Mouse (Mus musculus): Measurements from ENCODE around the gene Myo6. TPM values are rescaled to one million over a fixed set of nuclear protein-coding genes. Genes with fewer than 3 reads are reported as not detected.

Gene Myo6
- total RNA-seq, 1 experiment from 2014 or later = 19.1 TPM

DNA sequence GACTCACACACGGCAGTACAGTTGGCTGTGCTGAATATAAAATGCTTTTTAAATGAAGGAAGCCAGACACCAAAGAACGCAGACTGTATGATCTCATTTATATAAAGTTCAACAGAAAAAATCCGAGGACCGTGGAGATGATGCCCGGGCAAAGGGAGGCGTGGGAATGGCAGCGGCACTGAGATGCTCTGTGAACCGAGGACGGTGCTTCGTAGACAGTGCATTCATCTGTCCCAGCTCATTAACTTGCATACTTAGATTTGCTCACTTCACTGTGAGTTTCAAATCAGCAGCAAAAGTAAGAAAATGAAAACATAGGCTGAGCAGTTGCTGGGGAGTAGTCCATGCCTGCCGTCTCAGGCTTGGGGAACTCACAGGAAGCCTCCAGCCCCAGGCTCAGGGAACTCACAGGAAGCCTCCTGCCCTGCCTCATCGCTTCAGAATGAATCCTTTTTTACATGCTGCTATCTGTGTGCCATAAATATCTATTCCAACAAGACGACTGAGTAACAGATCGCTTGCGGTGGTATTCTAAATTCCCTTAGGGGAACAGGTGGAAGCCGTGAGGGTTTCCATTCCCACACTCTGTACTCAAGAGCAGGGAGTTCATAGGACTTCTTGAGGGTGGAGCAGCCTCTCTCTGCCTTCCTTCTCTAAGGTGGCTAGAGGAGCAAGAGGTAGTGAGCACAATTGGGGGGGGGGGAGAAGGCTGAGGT, 52.1 kb downstream of the Myo6 start:
- ATAC-seq (replicated peaks; ENCODE audit: insufficient number of reproducible peaks, low FRiP score, low TSS enrichment, poor library complexity, severe bottlenecking) = no peak

DNA sequence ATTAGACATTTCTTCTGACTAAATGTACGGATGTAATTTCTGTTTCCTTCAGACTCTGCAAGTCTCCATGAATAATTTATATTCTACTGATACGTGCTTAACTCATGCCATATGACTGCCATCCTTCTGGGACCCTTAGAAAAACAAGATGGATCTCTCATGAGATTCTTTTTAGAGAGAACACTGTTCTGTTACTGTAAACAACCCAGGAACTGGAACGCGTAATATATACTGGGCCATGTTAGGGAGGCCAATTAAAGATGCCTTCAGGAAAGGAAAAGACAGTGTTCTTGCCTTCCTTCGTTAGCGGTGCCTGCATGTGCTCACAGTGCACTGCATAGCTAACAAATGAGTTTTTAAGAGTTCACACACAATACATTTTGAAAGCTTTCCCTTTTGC, 53.9 kb downstream of the Myo6 start:
- no peak for ATAC-seq (replicated peaks; ENCODE audit: insufficient number of reproducible peaks, low FRiP score, low TSS enrichment, poor library complexity, severe bottlenecking)

DNA sequence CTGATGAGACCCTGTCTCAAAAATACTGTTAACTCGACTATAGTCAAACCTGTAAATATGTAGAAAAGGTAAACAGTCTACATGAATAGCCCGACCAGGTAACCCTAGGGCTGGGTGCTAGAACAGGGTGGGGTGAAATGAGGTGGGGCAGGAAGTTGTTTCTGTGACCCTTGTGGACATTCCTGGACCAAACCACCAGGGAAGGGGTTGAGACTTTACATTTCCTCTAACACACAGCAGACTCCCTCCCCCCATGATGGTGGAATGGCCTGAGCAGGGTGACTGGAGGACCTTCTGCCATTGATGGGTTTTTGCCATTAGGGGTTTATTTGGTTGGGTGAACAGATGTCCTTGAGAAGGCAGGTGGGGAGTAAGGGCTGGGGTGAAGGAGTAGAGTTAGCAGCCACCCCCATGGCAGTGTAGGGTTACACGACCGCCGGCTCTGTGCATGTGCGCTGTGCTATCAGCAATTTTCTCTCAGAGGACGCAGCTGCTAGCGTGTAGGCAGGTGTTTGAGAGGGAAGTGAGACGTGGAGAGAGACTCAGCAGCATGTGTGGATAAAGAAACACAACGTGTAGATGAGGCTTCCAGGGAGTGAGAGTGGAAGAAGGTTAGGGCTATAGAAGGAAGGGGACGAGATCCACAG, 59.3 kb downstream of the Myo6 start:
- ATAC-seq (replicated peaks; ENCODE audit: insufficient number of reproducible peaks, low FRiP score, low TSS enrichment, poor library complexity, severe bottlenecking) = no peak

DNA sequence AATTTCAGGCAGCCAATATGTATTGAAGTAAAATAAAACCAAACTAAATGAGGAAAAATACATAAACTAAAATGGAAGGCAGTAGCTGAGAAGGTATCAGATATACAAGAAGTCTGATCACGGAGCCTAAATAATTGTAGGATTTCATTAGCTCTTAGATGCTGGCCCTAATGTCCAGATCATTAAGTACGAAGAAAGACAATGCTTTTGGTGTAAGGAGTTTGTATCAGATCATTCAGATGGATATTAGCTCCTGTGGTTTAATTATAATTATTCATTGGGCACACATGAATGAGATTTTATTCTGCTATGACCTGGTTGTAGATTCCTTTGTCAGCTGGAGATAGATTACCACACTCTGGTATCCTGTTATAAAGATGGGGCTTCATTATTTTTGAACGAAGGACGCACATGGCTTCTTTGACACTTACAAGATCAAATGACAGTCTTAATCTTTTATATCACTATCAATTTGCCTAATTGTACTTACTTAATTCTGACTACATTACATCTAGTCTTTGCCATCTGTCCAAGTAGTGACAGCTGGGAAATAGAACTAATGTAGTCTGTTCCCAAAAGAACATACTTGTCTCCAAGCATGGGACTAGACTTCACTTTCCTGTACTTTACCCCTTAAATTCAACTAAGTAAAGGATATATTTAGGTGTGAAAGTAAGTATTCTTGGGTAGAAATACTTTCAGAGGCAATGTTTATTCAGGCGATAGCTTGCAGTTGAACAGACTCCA, 61.9 kb downstream of the Myo6 start:
- ATAC-seq (replicated peaks; ENCODE audit: insufficient number of reproducible peaks, low FRiP score, low TSS enrichment, poor library complexity, severe bottlenecking) = no peak

DNA sequence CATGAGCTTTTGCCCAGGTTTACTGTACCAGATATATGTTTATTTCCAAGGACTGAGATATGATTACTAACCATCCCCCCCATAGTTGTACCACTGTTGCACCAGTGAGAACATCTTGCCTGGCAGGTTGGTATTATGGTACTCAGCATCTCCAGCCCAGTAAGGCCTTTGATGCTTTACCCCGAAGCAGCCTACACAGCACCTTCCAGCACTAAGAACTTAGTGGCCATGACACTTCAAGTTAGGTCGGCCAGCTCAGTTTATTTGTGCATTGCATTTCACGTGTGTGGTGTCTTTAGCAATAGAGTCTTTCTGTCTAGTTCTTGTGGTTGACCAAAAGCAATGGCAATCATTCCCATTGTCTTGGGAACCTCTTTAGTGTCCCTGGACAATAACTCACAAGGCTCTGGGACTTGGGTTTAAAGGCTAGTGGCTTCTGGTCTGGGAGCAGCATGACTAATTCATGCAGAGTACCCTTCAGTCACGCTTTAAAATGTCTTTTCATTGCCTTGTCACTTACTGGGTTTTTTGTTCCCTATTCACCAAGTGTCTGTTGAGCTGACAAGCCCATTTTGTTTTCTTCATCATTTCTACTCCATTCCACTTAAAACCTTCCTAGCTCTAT, 69.1 kb downstream of the Myo6 start:
- ATAC-seq (replicated peaks; ENCODE audit: insufficient number of reproducible peaks, low FRiP score, low TSS enrichment, poor library complexity, severe bottlenecking) = no peak

DNA sequence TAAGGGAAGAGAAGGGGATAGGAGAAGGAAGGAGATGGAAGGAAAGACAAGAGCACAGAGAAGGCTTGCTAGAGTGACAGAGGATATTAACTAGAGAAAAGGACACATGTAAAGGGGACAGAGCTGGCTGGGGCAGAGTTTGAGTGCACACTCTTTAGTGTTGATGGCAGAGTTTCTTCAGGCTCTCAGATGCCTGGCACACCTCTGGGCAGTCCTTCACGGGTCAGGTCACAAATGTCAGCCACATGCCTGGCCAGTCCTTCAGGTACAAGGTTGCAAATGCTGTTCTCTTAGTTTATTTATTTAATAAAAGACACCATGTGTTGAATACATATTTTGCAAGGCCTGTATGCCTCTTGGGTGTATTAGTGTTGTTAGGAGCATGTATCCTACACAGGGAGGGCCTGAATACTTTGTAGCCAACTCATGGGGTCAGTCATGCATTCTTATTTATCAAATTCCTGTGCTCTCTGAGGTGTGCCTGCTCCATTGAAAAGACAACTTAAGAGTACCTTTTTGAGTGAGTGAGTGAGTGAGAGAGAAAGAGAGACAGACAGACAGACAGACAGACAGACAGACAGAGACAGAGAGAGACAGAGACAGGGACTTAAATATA, 72.5 kb downstream of the Myo6 start:
- no peak for ATAC-seq (replicated peaks; ENCODE audit: insufficient number of reproducible peaks, low FRiP score, low TSS enrichment, poor library complexity, severe bottlenecking)

DNA sequence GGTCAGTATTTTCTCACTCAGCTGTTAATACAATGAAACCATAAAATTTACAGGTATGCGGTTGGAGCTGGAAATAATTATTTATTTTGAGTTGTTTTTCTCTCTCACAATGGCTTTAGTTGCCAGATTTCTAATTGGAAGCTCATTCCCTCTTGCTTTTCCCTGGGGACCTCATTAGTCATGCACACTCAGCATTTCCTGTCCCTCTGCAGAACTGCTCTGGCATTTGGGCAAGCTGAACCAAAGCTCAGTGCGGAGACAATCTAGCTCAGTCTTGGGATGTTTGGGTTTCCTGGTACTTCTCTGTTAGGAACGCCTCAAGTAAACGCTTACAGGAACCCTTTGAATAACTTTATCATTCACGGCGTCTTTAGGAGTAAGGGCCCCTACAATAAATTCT, 76.9 kb downstream of the Myo6 start:
- ATAC-seq (replicated peaks; ENCODE audit: insufficient number of reproducible peaks, low FRiP score, low TSS enrichment, poor library complexity, severe bottlenecking) = no peak

DNA sequence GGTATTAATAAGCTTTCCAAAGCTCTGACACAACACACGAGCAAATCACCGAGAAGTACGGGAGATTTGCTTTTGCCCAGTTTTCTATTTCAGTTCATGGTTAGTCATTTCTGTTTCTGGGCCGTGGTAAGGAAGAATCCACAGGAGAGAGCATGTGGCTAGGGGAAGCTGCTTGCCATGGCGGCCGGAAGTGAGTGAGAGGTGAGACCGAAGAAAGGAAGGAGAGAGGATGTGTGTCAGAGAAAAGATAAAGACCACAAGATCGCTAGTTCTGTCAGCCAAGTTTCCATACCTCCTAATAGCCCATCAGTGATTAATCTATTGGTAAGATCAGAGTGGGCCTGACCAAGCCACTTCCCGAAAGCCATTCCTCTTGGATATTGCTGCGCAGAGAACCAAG, 87.3 kb downstream of the Myo6 start:
- no peak for ATAC-seq (replicated peaks; ENCODE audit: insufficient number of reproducible peaks, low FRiP score, low TSS enrichment, poor library complexity, severe bottlenecking)

DNA sequence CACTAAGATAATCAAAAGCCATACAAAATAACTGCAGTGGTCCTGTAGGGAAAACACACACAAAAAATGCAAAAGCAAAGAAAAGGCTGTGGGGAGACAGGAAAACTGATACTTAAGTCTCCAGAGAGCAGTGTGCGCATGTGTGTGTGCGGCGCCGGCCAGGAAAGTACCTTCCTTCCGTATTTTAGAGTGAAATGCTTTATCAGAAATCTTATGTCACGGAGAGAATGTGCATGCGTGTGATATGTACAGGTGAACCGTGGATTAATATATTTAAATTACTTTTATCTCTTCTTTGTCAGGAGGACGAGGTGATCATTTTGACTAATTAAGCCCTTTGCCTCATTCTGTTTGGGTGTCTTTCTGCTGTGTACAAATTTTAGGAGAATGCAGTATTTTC, 88.4 kb downstream of the Myo6 start:
- no peak for ATAC-seq (replicated peaks; ENCODE audit: insufficient number of reproducible peaks, low FRiP score, low TSS enrichment, poor library complexity, severe bottlenecking)

DNA sequence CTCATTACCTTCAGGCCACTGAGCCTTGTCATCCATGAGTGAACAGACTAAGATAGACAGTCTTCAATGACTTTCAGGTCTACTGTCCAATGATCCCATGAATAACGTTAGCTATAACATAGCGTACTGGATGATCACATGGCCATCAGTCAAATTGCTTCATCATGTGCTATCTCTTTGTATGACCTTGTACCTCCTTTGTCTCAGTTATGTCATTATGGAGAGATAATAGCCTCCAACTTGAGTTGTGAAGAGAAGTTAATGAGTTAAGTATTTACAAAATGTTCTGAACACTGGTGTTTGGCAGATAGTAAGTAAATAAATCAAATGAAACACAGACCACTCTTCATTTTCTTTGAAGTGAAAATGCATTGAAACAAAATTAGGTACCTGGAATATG, 91.7 kb downstream of the Myo6 start:
- no peak for ATAC-seq (replicated peaks; ENCODE audit: insufficient number of reproducible peaks, low FRiP score, low TSS enrichment, poor library complexity, severe bottlenecking)

DNA sequence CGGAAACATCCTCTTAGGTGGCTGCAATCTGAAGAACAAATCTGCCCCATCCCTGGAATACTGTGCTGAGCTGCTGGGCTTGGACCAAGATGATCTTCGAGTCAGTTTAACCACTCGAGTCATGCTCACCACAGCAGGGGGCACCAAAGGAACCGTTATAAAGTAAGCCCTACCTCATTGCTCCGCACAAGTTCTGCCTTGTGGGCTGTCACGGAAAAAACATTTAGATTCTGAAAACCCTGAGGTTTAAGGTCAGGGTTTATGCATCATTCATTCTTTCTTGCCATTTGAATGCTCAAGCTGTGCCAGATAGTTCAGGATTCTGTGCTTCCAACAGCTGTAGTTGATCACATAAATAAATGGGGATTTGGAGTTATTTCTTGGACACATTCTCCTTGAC, 93.6 kb downstream of the Myo6 start:
- no peak for ATAC-seq (replicated peaks; ENCODE audit: insufficient number of reproducible peaks, low FRiP score, low TSS enrichment, poor library complexity, severe bottlenecking)

DNA sequence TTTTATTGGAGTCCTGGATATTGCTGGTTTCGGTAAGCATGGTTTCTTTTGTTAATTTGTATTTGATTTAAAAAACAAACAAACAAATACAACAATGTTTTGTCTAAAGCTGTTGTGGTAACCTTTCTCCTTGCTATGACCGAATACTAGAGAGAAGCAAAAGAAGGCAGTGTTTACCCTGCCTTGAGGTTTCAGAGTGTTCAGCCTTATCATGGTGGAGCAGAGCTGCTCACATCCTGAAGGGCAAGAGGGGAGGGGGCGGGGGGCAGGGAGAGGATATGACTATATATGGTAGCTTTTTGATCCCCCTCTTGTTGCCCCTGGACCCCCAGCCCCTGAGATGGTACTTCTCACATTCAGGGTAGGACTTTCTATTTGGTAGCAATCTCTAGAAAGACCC, 96.1 kb downstream of the Myo6 start:
- no peak for ATAC-seq (replicated peaks; ENCODE audit: insufficient number of reproducible peaks, low FRiP score, low TSS enrichment, poor library complexity, severe bottlenecking)

DNA sequence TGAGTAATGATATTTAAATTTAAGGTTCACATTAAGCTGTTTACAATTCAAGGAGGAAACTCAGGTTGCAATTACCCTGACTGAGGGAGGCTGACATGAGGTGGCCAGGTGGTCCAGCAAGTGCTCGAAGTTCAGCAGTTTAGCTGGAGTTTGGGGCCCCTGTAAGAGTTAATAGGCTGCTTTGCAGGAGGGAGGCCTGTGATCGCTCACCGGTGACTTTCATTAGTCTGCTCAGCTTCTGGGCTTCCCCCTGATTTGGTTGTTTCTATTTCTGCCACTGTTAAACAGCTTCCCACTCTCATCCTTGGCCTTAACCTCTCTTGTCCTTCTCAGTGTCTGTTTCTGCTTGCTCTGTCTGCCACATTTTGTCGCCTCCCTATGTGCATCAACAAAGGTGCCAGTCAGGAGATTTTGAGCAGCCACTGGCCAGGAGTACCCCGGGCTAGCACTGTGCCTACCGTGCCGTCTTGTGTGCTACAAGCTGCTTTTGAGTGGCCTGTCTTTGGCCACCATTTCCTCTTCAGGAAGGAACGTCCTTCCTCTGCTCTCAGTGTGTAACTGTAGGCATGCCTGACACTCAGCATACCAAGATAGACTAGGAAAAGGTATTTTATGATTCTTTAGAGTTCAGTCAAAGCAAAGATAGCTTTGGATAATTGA, 97.7 kb downstream of the Myo6 start:
- ATAC-seq (replicated peaks; ENCODE audit: insufficient number of reproducible peaks, low FRiP score, low TSS enrichment, poor library complexity, severe bottlenecking) = no peak

DNA sequence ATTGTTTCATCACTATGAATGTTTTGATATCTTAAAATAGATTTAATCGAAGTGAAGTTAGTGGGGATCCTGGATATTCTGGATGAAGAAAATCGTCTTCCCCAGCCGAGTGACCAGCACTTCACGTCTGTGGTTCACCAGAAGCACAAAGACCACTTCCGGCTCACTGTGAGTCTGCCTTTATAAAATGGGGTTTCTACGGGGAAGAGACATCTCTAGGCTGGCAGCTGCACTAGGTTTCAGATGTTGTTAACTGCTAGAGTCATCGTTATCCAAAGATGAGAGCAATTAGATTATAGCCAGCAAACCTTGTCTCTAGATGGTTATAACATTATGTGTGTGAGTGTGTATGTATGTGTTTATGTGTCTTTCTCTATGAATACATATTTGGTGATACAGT, 101.3 kb downstream of the Myo6 start:
- no peak for ATAC-seq (replicated peaks; ENCODE audit: insufficient number of reproducible peaks, low FRiP score, low TSS enrichment, poor library complexity, severe bottlenecking)

DNA sequence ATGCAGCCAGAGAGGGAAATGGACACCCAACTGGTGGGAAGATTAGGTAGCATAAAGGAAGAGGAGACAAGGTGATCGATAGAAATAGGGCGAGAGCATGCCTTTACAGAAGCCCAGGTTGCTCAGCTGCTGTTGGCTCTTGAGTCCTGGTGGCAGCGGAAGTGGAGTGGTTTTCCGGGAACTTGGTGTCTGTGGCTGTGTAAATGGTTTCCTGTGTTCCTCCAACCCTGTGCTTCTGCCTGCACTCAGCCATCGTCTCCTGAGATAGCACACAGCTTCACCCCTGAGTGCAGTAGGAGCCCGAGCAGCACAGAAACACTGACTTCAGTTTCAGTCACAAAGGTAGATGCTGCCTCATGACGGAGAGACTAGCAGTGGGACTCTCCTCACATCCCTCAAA, 101.7 kb downstream of the Myo6 start:
- peak; percentile 50; the same call in 1 of the 2 replicates for ATAC-seq (replicated peaks; ENCODE audit: insufficient number of reproducible peaks, low FRiP score, low TSS enrichment, poor library complexity, severe bottlenecking)

DNA sequence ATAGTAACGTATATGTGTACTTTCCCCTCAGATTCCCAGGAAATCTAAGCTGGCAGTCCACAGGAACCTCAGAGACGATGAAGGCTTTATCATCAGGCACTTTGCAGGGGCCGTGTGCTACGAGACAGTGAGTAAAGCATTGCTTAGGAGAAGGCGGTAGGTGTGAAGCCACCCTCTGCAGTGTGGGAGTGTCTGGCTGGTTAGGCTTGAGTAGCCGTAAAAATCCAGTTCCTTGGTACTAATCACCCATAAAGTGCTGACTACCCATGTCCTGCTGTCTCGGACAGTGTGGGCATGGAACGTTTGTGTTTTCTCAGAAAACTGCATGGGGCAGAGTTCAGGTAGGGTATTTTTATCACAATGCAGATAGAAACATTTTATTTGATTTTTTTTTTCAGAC, 104.8 kb downstream of the Myo6 start:
- ATAC-seq (replicated peaks; ENCODE audit: insufficient number of reproducible peaks, low FRiP score, low TSS enrichment, poor library complexity, severe bottlenecking) = no peak

DNA sequence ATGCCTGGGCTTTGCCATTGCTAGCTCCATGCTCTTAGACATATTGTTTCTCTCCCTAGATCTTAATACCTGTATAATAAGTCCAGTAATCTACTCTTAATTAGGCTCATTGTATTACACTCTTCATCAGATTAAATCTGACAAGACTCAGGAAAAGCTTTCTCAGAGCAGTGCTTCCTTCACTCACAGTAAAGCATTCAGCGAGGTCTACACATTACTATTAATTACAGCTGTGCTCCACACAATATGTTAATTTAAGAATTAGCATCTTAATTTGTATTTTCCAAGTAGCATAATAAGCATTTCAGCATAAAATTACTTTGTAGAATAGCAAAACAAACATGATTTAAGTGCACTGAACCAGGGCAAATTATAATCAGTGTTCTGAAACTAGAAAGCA, 108.1 kb downstream of the Myo6 start:
- ATAC-seq (replicated peaks; ENCODE audit: insufficient number of reproducible peaks, low FRiP score, low TSS enrichment, poor library complexity, severe bottlenecking) = no peak

DNA sequence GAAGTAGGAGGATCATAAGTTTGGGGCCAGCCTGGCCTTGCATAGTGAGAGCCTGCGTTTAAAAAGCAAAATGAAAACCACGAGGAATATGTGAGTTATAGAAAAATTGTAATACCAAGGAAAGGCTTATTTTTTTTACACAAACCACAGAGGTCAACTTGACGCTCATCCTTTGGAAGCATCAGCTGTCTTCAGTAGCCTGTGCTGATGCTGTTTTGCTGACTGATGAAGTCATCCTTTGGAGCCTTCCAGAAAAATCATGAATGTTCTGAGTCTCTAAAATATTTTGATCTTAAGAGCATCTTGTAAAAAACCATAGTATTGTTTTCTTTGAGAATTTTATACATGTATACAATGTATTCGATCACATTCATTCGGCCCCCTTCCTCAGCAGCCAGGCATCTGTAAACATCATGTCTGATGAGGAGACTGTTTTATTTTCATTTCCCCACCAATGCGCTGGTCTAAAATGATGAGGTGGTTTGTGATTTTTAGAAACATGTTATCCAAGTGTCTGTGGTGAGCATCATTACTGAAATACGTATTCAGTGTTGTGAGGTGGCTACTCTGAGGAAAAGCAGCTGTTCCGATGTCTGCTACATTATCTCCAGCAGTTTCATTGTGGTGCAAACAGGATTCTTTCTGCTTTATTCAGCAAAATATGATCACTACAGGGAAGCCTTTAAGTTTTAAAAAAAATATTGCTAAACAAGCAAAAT, 110.4 kb downstream of the Myo6 start:
- ATAC-seq (replicated peaks; ENCODE audit: insufficient number of reproducible peaks, low FRiP score, low TSS enrichment, poor library complexity, severe bottlenecking) = no peak

Measured in monocyte, adult 5-6 weeks (primary cell).